Mouse (Mus musculus): ENCODE measurements at regions not wholly inside any gene's neighbourhood (a gene's known extent, or its start where the extent isn't known, plus 50 kb on each side); places are given as distances from the start of the nearest gene placed in this dataset.

DNA sequence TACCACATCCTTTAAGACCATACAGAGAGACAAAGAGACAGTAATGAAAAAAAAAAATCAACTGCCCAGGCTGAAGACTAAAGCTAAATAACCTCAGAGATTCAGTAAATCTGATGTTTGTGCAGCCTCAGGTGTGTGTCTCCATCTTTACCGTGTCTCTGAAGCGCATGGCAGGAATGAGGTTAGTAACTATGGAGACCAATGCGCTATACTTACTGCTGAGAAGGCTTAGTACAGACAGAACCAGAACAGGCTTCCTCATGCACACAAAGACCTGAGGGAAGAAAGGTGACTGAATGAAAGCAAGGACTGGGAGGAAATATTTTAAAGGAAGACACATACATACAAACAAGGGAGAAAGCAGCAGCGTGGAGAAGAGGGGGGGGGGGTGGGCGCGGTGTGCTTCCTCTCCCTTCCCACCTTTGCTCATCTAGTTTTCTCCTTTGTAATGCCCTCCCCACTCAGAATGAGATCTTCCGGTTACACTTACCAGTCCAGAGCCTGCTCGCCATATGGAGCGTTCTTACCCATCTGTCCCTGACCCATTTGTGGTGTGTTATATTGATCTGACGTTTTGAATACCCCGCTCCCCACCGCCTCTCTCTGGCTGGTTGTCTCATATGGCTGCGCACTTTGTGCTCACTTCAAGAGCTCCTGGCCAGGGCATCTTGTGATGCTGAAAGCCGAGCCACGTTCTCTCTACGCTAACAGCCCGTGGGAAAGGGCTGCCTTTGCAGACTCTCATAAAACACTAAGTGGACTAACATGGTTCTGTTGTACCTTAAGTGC is 59.0 kb upstream of the Raph1 start:
- Histone ChIP-seq H3K4me3 (replicated peaks) (no peak overlapping the region), H3K27me3 (replicated peaks) (no peaks in the 10 kb centered on the region), H3K36me3 (no peaks in the 10 kb centered on the region), H3K4me2 (peak overlapping the region; percentile 9; the same call in 1 of the 2 replicates), H3K9ac (replicated peaks) (no peak overlapping the region), H3K27ac (replicated peaks) (no peak overlapping the region), H3K4me1 (peaks cover 12% of the 10 kb centered on the region; the same call in 1 of the 2 replicates), H3K9me3 (replicated peaks) (no peaks in the 10 kb centered on the region)
- peak; percentile 81 for ATAC-seq (ENCODE audit: low FRiP score)
- 62% methylated on average over 14 of the region's 17 CpGs for WGBS

- H3K4me3 ChIP-seq (replicated peaks): no peak overlapping the region
- ATAC-seq (ENCODE audit: low FRiP score): no peak
Observed at GRCm38 (mm10) chr1:60624231-60624630, 57.3 kb upstream of the Raph1 start.

DNA sequence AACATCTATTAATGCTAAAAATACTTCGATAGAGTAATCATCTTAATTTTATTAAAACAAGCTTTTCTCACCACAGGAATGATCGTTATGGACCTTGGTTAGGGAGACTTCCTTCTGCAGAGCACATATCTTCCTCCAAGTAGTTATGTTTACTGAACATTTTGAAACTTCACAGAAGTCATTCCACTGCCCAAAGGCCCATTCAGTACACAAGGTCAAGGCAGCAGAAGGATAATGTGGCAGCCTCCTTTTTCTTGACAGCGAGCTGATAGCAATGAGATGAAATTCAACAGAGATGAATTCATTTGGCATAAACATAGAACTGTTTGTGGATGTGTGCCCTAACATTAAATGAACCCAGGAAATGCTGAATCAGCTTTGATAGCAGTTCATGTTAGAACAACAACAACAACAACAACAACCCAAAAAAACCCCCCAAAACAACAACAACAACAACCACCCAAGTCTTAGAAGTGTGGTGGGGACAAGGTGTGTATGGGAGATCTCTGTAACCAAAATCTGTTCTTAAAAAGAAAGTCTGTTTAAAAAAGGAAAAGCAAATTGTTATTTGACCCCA is 56.6 kb upstream of the Raph1 start:
- 90% methylated on average over 3 of the region's 3 CpGs for WGBS
- ATAC-seq (ENCODE audit: low FRiP score): no peak

More at GRCm38 (mm10) chr1:60624231-60624630, 57.3 kb upstream of the Raph1 start:
- 90% methylated on average over 4 of the region's 4 CpGs for WGBS
- H3K27ac ChIP-seq (replicated peaks): no peak overlapping the region
- H3K4me1 ChIP-seq: peaks cover 12% of the 10 kb centered on the region; the same call in 1 of the 2 replicates
- H3K9ac ChIP-seq (replicated peaks): no peak overlapping the region
- H3K4me2 ChIP-seq: no peak overlapping the region
- no peaks in the 10 kb centered on the region for H3K9me3 ChIP-seq (replicated peaks)
- no peaks in the 10 kb centered on the region for H3K27me3 ChIP-seq (replicated peaks)
- H3K36me3 ChIP-seq: no peaks in the 10 kb centered on the region

DNA sequence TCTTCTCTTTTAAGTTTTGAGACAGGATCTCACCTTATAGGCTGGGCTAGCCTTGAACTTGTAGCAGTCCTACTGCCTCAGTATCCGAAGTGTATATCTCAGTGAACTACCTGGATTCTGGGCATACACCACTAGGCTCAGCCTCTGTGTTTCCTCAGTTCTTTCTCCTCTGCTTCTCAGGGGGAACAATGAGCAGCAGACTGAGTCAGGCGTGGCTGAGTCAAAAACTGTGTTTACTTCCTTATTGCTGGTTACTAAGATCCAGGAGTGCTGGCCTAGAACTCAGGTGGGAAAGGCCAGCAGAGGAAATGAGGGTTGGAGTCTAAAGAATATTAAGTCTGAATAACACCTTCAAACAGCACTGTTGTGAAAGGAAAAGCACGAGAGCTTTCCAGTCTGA is 54.9 kb upstream of the Raph1 start:
- Histone ChIP-seq H3K4me2 (no peak overlapping the region), H3K27ac (replicated peaks) (no peak overlapping the region), H3K9me3 (replicated peaks) (no peaks in the 10 kb centered on the region), H3K9ac (replicated peaks) (no peak overlapping the region), H3K36me3 (no peaks in the 10 kb centered on the region), H3K4me3 (replicated peaks) (no peak overlapping the region), H3K4me1 (peaks cover 8% of the 10 kb centered on the region; the same call in 1 of the 2 replicates), H3K27me3 (replicated peaks) (no peaks in the 10 kb centered on the region)
- no peak for ATAC-seq (ENCODE audit: low FRiP score)
- WGBS: 84% methylated on average over 3 of the region's 3 CpGs

More for the DNA sequence above, 56.6 kb upstream of the Raph1 start:
- Histone ChIP-seq H3K9ac (replicated peaks) (no peak overlapping the region), H3K4me3 (replicated peaks) (no peak overlapping the region), H3K9me3 (replicated peaks) (no peaks in the 10 kb centered on the region), H3K36me3 (no peaks in the 10 kb centered on the region), H3K4me1 (peaks cover 12% of the 10 kb centered on the region; the same call in 1 of the 2 replicates), H3K4me2 (no peak overlapping the region), H3K27ac (replicated peaks) (no peak overlapping the region), H3K27me3 (replicated peaks) (no peaks in the 10 kb centered on the region)

GRCm38 (mm10) chr1:60621064-60621726 is 54.3 kb upstream of the Raph1 start:
- ATAC-seq (ENCODE audit: low FRiP score): no peak
- WGBS: 83% methylated on average over 8 of the region's 8 CpGs
- H3K4me3 ChIP-seq (replicated peaks): no peak overlapping the region
- H3K36me3 ChIP-seq: no peaks in the 10 kb centered on the region
- no peak overlapping the region for H3K4me2 ChIP-seq
- H3K27ac ChIP-seq (replicated peaks): no peak overlapping the region
- no peaks in the 10 kb centered on the region for H3K9me3 ChIP-seq (replicated peaks)
- H3K27me3 ChIP-seq (replicated peaks): no peaks in the 10 kb centered on the region
- H3K4me1 ChIP-seq: peaks cover 3% of the 10 kb centered on the region; the same call in 1 of the 2 replicates
- no peak overlapping the region for H3K9ac ChIP-seq (replicated peaks)

GRCm38 (mm10) chr1:60618389-60618788 is 51.5 kb upstream of the Raph1 start:
- no peak overlapping the region for H3K4me2 ChIP-seq
- WGBS: 78% methylated on average over 1 of the region's 1 CpGs

DNA sequence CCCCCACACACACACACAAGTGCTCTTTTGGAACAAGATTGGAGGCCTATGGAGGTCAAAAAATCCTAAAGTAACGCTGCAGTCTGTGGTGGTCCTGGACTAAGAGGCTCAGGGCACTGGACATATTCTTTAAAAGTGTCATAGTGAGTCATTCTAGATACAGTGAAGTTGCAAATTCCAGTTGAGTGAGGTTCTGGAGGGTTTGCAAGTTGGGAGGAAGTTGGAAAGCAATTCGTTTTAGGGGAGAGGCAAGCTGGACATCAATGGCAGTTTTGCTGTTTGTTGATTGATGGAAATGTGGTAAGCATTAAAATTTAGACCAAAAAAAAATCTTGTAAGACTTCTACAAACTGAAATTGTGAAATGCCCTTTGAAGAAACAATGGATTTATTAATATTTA is 50.0 kb upstream of the Raph1 start:
- WGBS: 82% methylated on average over 2 of the region's 2 CpGs
- ATAC-seq (ENCODE audit: low FRiP score): no peak
- Histone ChIP-seq H3K4me3 (replicated peaks) (no peak overlapping the region), H3K27ac (replicated peaks) (no peak overlapping the region), H3K4me1 (no peaks in the 10 kb centered on the region), H3K9me3 (replicated peaks) (no peaks in the 10 kb centered on the region), H3K27me3 (replicated peaks) (no peaks in the 10 kb centered on the region), H3K36me3 (no peaks in the 10 kb centered on the region), H3K4me2 (no peak overlapping the region), H3K9ac (replicated peaks) (no peak overlapping the region)

More at GRCm38 (mm10) chr1:60618389-60618788, 51.5 kb upstream of the Raph1 start:
- no peak for ATAC-seq (ENCODE audit: low FRiP score)
- Histone ChIP-seq H3K9ac (replicated peaks) (no peak overlapping the region), H3K9me3 (replicated peaks) (no peaks in the 10 kb centered on the region), H3K27me3 (replicated peaks) (no peaks in the 10 kb centered on the region), H3K27ac (replicated peaks) (no peak overlapping the region), H3K4me3 (replicated peaks) (no peak overlapping the region), H3K36me3 (no peaks in the 10 kb centered on the region), H3K4me1 (no peaks in the 10 kb centered on the region)
